ENCODE assay signal across 8 mouse cellular contexts in genomic region chr5:122396791-122397190, GRCm38 (mm10). TPM values are rescaled to one million over a fixed set of nuclear protein-coding genes. Genes with fewer than 3 reads are reported as not detected.
DNase-seq lines count a peak whose midpoint lies in the region; ATAC-seq and TF ChIP-seq lines count a peak whose summit lies in the region.

No protein-coding gene starts in this region.

- WGBS in kidney, embryonic 16.5 days: 74% methylated on average over 10 of the region's 10 CpGs
- WGBS in stomach, embryonic 16.5 days: 79% methylated on average over 10 of the region's 10 CpGs

- no peak for TF ChIP-seq CTCF in testis, adult 2 months (IDR thresholded peaks at IDR 0.05; ENCODE audit: control insufficient read depth, insufficient read depth, insufficient replicate concordance, low read depth, low read length)

- H3K27ac ChIP-seq in testis, adult 2 months (ENCODE audit: control insufficient read depth, insufficient read depth, low read depth, low read length): peak overlapping the region; percentile 55; the same call in 1 of the 2 replicates
- H3K27ac ChIP-seq in kidney, embryonic 16.5 days (ENCODE audit: low read length): peak overlapping the region; percentile 84
- peak overlapping the region; percentile 69 for H3K27ac ChIP-seq in stomach, embryonic 16.5 days (ENCODE audit: low read length)

- no peaks in the 10 kb centered on the region for H3K27me3 ChIP-seq in testis, adult 2 months (ENCODE audit: control insufficient read depth, insufficient read depth, low read length)
- H3K27me3 ChIP-seq in kidney, embryonic 16.5 days (ENCODE audit: insufficient read depth, low read length): no peaks in the 10 kb centered on the region
- H3K27me3 ChIP-seq in stomach, embryonic 16.5 days (ENCODE audit: control insufficient read depth, insufficient read depth, low read length): no peaks in the 10 kb centered on the region

- TF ChIP-seq POLR2A in testis, adult 2 months (IDR thresholded peaks at IDR 0.05; ENCODE audit: control insufficient read depth, low read depth, low read length): no peak

- no peak overlapping the region for H3K4me3 ChIP-seq in testis, adult 2 months (ENCODE audit: control insufficient read depth, low read depth, low read length)
- 0 out of 2 replicates have a peak overlapping the region, but pooled peaks have one; percentile 11 for H3K4me3 ChIP-seq in kidney, embryonic 16.5 days (ENCODE audit: low read length)
- no peak overlapping the region for H3K4me3 ChIP-seq in stomach, embryonic 16.5 days (replicated peaks; ENCODE audit: low read length)

- peaks cover 5% of the 10 kb centered on the region for H3K4me1 ChIP-seq in testis, adult 2 months (ENCODE audit: control insufficient read depth, insufficient read depth, low read length)
- H3K4me1 ChIP-seq in kidney, embryonic 16.5 days (ENCODE audit: insufficient read depth, low read length): peaks cover 7% of the 10 kb centered on the region
- H3K4me1 ChIP-seq in stomach, embryonic 16.5 days (ENCODE audit: control insufficient read depth, insufficient read depth, low read length): peaks cover 25% of the 10 kb centered on the region

- no peak overlapping the region for H3K4me2 ChIP-seq in kidney, embryonic 16.5 days (replicated peaks; ENCODE audit: low read depth, low read length)
- no peak overlapping the region for H3K4me2 ChIP-seq in stomach, embryonic 16.5 days (ENCODE audit: low read depth, low read length)

- H3K9ac ChIP-seq in kidney, embryonic 16.5 days (replicated peaks; ENCODE audit: low read length): no peak overlapping the region; the same call in 1 of the 2 replicates
- H3K9ac ChIP-seq in stomach, embryonic 16.5 days (ENCODE audit: low read length): no peak overlapping the region

- H3K36me3 ChIP-seq in testis, adult 2 months (ENCODE audit: control insufficient read depth, insufficient read depth, low read length): no peaks in the 10 kb centered on the region
- peaks cover 18% of the 10 kb centered on the region for H3K36me3 ChIP-seq in kidney, embryonic 16.5 days (ENCODE audit: insufficient read depth, low read length)
- H3K36me3 ChIP-seq in stomach, embryonic 16.5 days (ENCODE audit: control insufficient read depth, insufficient read depth, low read length): no peaks in the 10 kb centered on the region

- DNase-seq in testis, postnatal 10 days (ENCODE audit: low spot score): no peak
- peak; percentile 70 to 81 for DNase-seq in heart, adult 9 months (ENCODE audit: low spot score in 2 of 2)
- DNase-seq in cerebellum, adult 11 months: no peak
- DNase-seq in right cerebral cortex, postnatal 25 days: no peak
- no peak for DNase-seq in layer of hippocampus, adult 8-10 months (ENCODE audit: low spot score in 2 of 2)

- peak; percentile 50; the same call in 1 of the 2 replicates for ATAC-seq in kidney, embryonic 16.5 days (ENCODE audit: low FRiP score, low TSS enrichment)
- peak; percentile 11; the same call in 1 of the 2 replicates for ATAC-seq in stomach, embryonic 16.5 days (ENCODE audit: insufficient read depth, low FRiP score)

- H3K9me3 ChIP-seq in kidney, embryonic 16.5 days (ENCODE audit: low read length): no peaks in the 10 kb centered on the region
- H3K9me3 ChIP-seq in stomach, embryonic 16.5 days (replicated peaks; ENCODE audit: control insufficient read depth, low read length): no peaks in the 10 kb centered on the region

RNA-seq across cellular contexts. Expression of gene Arpc3, which starts 5.1 kb away (rescaled TPM):
- polyA plus RNA-seq in testis, adult 2 months (2012; rRNA removed): 35.0 and 35.1 TPM in 2 replicates
- 140 and 154 TPM in 2 replicates for polyA plus RNA-seq in kidney, embryonic 16.5 days (2015; fragmentation: Nextera tagmentation; extraction: Ambion mirVana)
- polyA plus RNA-seq in stomach, embryonic 16.5 days (2015; fragmentation: Nextera tagmentation; extraction: Ambion mirVana): 161 and 164 TPM in 2 replicates
- total RNA-seq in layer of hippocampus, adult 8-10 months (2022): 100 to 1,000 TPM; 232 to 259 (median 252) TPM

RNA-seq across cellular contexts. Expression of gene Fam216a, which starts 24.6 kb away (rescaled TPM):
- polyA plus RNA-seq in testis, adult 2 months (2012; rRNA removed): 171 and 178 TPM in 2 replicates
- 60.1 and 66.0 TPM in 2 replicates for polyA plus RNA-seq in kidney, embryonic 16.5 days (2015; fragmentation: Nextera tagmentation; extraction: Ambion mirVana)
- 35.4 and 35.8 TPM in 2 replicates for polyA plus RNA-seq in stomach, embryonic 16.5 days (2015; fragmentation: Nextera tagmentation; extraction: Ambion mirVana)
- 10 to 100 TPM; 70.9 to 74.0 (median 72.8) TPM for total RNA-seq in layer of hippocampus, adult 8-10 months (2022)

RNA-seq across cellular contexts. Expression of gene Anapc7, which starts 24.7 kb away (rescaled TPM):
- polyA plus RNA-seq in testis, adult 2 months (2012; rRNA removed): 16.1 and 16.2 TPM in 2 replicates
- 56.5 and 56.8 TPM in 2 replicates for polyA plus RNA-seq in kidney, embryonic 16.5 days (2015; fragmentation: Nextera tagmentation; extraction: Ambion mirVana)
- polyA plus RNA-seq in stomach, embryonic 16.5 days (2015; fragmentation: Nextera tagmentation; extraction: Ambion mirVana): 38.5 and 41.3 TPM in 2 replicates
- total RNA-seq in layer of hippocampus, adult 8-10 months (2022): 10 to 100 TPM; 33.0 to 39.2 (median 36.3) TPM

RNA-seq across cellular contexts. Expression of gene Gpn3, which starts 25.1 kb away (rescaled TPM):
- polyA plus RNA-seq in testis, adult 2 months (2012; rRNA removed): 27.6 and 27.8 TPM in 2 replicates
- polyA plus RNA-seq in kidney, embryonic 16.5 days (2015; fragmentation: Nextera tagmentation; extraction: Ambion mirVana): 72.8 and 78.0 TPM in 2 replicates
- 57.0 and 57.9 TPM in 2 replicates for polyA plus RNA-seq in stomach, embryonic 16.5 days (2015; fragmentation: Nextera tagmentation; extraction: Ambion mirVana)
- 10 to 100 TPM; 20.7 to 29.4 (median 27.1) TPM for total RNA-seq in layer of hippocampus, adult 8-10 months (2022)

RNA-seq across cellular contexts. Expression of gene Vps29, which starts 42.6 kb away (rescaled TPM):
- polyA plus RNA-seq in testis, adult 2 months (2012; rRNA removed): 51.0 and 57.4 TPM in 2 replicates
- polyA plus RNA-seq in kidney, embryonic 16.5 days (2015; fragmentation: Nextera tagmentation; extraction: Ambion mirVana): 220 and 234 TPM in 2 replicates
- 203 and 220 TPM in 2 replicates for polyA plus RNA-seq in stomach, embryonic 16.5 days (2015; fragmentation: Nextera tagmentation; extraction: Ambion mirVana)
- total RNA-seq in layer of hippocampus, adult 8-10 months (2022): 100 to 1,000 TPM; 164 to 207 (median 188) TPM

Comparison
In these comparisons a context has a peak if more than half of its experiments do, and no peak if none do; other contexts are left out.
1. DNase-seq: peak in heart, adult 9 months (2 of 2); none in testis, postnatal 10 days (single experiment), cerebellum, adult 11 months (single experiment), right cerebral cortex, postnatal 25 days (single experiment) and layer of hippocampus, adult 8-10 months (0 of 2).
2. Peak in every context shown above with its lines, with median percentiles within 50 percentile points of each other: H3K27ac ChIP-seq.